Mouse (Mus musculus) megakaryocyte, embryonic 14.5 days (primary cell): ENCODE results near the gene Irak3. TPM values are rescaled to one million over a fixed set of nuclear protein-coding genes. Genes with fewer than 3 reads are reported as not detected.

Experiments used
- H3K27me3 ChIP-seq: replicated peaks from 2 replicates; pipeline ENCODE3; 2012; ENCODE audit warnings: inconsistent platforms
- H3K36me3 ChIP-seq: replicated peaks from 2 replicates; pipeline ENCODE3; 2012; ENCODE audit warnings: low read length, inconsistent platforms, mixed read lengths
- H3K4me1 ChIP-seq: 2 replicates; pipeline ENCODE4 v1.6.1; 2012; ENCODE audit warnings: inconsistent platforms
- H3K4me3 ChIP-seq: replicated peaks from 2 replicates; pipeline ENCODE3; 2012; ENCODE audit warnings: moderate library complexity, mild to moderate bottlenecking, inconsistent platforms
- H3K9me3 ChIP-seq: 2 replicates; pipeline ENCODE4 v1.6.1; 2012; ENCODE audit warnings: inconsistent platforms
- FLI1 ChIP-seq: IDR thresholded peaks from 2 replicates; pipeline ENCODE4 v1.6.1; 2012; ENCODE audit warnings: low read length, inconsistent platforms, mixed read lengths
- GATA1 ChIP-seq: IDR thresholded peaks from 3 replicates; pipeline ENCODE4 v1.6.1; 2012; ENCODE audit warnings: mixed read lengths, low read length, inconsistent platforms, borderline replicate concordance
- polyA plus RNA-seq: library from polyadenylated mRNA; stranded (reverse); fragments of >175 nt; gene quantifications from 2 replicates; pipeline ENCODE4 v1.2.3, GENCODE M21; 2012; ENCODE audit warnings: low replicate concordance; ENCODE audit not compliant: insufficient read depth

Irak3 gene
- polyA plus RNA-seq, 1 experiment, result 4.9 TPM

DNA sequence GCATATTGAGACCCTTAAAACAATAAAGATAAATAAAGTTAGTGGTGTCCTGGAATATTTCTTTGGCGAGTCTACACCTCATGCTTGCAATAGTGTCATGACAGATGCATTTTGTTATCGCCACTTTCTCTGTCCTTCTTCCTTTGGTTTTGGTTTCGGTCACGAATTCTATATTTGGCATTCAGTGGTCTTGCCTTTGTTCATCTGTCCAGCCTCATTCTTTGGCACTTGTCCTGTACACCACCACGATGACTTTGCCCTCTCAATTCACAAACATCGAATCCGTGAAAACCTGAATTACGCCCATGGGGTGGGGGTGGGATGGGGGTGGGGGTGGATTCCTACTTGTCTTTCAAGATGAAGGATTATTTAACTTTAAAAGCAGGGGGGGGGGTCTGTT is 6.1 kb upstream of the Irak3 start:
- H3K9me3 ChIP-seq, result peaks cover 5% of the 10 kb centered on the region
- no peaks in the 10 kb centered on the region for H3K27me3 ChIP-seq
- no peak for TF ChIP-seq FLI1
- peak; percentile 60; the same call in 1 of the 3 replicates for TF ChIP-seq GATA1
- peaks cover 52% of the 10 kb centered on the region for H3K4me1 ChIP-seq
- H3K4me3 ChIP-seq, result peak overlapping the region; percentile 100
- peaks cover 48% of the 10 kb centered on the region for H3K36me3 ChIP-seq

DNA sequence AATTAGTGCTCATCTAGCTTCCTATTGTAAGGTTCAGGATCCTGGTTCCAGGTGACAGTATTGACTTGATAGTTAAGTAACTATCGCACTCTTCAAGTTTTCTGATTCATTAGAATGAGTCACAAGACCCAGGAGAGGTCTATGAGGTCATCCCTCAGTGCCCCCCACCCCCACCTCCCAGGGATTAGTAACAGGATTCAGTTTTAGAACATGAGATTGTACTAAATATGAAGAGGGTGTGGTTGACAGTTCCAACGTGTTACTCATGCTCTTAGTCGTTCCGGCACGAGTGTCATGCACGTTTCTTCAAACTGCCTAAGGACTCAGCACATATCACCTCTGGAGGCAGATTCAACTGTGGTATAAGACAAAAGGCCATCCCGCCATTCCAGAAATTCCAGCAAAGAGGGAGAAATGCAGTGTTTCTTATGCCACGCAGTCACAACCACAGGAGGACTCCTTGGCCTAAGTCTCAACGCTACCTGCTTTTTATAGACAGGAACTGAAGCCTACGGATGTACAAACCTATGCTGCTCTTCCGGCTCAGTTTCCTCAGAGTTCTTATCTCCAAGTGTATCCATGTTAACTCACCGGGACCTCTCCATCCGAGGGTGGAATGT is 2.8 kb upstream of the Irak3 start:
- TF ChIP-seq GATA1, result no peak
- TF ChIP-seq FLI1, result no peak
- Histone ChIP-seq H3K27me3 (no peaks in the 10 kb centered on the region), H3K4me1 (peaks cover 42% of the 10 kb centered on the region), H3K36me3 (peaks cover 28% of the 10 kb centered on the region), H3K9me3 (no peaks in the 10 kb centered on the region; the same call in 1 of the 2 replicates), H3K4me3 (no peak overlapping the region)

DNA sequence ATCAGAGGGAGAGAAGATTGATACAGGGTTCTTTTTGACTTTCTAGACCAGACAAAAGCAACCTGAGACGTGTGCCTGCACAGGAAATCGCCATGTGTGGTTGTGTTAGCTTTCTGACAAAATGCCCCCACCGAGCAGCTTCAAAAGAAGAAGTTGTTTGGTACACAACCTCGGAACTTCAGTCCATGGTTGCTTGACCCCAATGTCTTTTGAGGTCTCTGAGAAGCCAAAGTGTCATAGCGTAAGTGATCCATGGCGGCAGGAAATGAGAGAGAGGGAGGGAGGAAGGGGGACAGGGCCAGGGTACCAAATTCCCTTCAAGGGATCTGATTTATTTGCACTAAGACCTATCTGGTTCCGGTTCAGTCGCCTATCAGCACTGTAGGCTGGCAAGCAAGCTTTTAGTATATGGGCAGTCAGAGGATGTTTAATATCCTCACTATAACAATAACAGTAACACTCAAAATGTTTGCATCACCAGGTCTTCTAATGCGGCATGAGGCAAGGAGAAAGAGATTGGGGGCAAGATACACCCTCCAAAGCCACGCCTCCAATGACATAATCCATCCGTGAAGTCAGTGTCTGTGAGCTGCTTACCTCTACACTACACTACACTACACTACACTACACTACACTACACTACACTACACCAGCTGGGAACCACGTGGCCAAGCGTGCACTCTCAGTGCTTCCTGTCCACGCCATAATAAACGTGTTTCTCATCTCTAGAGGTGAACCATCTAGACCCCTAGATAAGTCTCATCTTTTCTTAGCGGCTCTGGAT is 729 bp upstream of the Irak3 start:
- Histone ChIP-seq H3K36me3 (peaks cover 29% of the 10 kb centered on the region), H3K9me3 (no peaks in the 10 kb centered on the region; the same call in 1 of the 2 replicates), H3K4me3 (peak overlapping the region; percentile 92), H3K4me1 (peaks cover 44% of the 10 kb centered on the region), H3K27me3 (no peaks in the 10 kb centered on the region)
- TF ChIP-seq FLI1 (no peak), GATA1 (no peak)

DNA sequence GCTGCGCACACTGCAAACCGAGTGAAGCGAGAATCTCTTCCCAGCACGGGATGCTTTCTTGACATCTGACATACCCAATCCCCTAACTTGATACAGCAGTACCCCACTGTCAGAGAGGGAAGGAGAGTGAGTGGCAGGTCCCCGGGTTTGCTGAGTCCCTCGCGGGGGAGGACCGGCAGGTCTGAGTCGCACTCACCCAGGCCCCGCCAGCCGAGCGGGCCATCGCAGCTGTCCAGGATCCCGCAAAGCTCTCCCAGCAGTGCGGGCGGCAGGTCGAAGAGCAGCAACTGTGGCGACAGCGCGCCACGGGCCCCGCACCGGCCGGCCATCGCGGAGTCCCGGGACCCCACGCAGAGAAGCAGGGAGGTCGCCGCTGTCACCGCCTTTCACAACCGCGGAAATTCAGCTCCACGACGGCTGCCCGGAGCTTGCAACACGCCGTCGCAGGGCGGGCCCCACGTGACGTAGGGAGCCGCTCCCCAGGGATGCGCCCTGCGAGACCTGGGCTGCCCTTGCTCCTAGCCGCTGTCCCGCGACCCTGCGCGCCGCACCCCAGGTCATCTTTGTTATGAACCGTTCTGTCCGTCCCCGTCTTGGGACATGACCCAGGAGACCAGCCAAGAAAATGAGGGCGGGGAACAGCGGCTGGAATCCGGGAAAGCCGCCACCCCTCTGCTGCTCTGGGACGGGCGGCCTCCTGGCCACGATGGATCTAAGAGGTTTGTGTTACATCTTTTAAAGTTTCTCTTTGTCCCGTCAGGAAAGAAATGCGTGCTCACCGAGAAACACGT is 604 bp downstream of the Irak3 start, which contains the start of gene Tmbim4:
TSS of gene Tmbim4 (plus strand) at position 460 of the 791 bp plus-strand sequence.
- H3K27me3 ChIP-seq, result no peaks in the 10 kb centered on the region
- peaks cover 32% of the 10 kb centered on the region for H3K36me3 ChIP-seq
- peak within 1 kb of the TSS; percentile 92 for H3K4me3 ChIP-seq
- H3K4me1 ChIP-seq, result peaks cover 39% of the 10 kb centered on the region
- no peaks in the 10 kb centered on the region; the same call in 1 of the 2 replicates for H3K9me3 ChIP-seq
- TF ChIP-seq GATA1 (no peak), FLI1 (no peak)

DNA sequence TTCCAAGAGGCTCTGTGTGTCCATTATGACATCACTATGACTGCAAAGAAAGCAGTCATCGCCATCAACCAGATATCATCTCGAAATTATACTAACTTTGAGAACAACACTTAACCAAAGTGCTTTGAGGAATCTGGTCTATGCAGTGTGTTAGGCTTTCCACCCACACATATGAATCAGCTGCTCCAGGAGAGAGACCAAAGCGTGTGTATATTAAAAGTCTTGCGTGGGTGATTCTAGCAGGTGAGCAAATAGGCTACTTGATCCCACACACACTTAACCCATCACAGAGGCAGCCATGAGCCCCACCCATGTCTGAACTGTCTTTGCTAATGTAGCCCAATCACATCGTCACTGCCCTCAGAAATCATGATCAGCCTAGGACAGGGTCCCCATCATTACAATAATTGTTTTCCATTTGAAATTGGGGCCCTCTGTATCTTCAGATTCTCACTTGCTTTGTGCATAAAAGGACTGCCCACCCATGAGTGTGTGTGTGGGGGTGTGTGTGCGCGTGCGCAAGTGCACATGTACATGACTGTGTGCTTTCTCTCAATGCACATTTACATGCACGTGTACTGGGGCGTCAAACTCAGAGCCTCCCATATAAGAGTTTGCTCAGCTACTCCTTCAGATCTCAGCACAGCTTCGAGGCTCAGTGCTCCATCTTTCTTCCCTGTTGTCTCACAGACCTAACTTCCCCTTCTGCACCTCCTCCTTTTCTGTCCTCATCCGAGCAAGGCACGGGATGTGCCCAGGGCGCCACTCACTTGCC is 4.7 kb downstream of the Irak3 start:
- Histone ChIP-seq H3K27me3 (no peaks in the 10 kb centered on the region), H3K36me3 (peaks cover 18% of the 10 kb centered on the region), H3K4me1 (peaks cover 46% of the 10 kb centered on the region), H3K4me3 (no peak overlapping the region), H3K9me3 (no peaks in the 10 kb centered on the region)
- TF ChIP-seq GATA1, result no peak
- no peak for TF ChIP-seq FLI1

DNA sequence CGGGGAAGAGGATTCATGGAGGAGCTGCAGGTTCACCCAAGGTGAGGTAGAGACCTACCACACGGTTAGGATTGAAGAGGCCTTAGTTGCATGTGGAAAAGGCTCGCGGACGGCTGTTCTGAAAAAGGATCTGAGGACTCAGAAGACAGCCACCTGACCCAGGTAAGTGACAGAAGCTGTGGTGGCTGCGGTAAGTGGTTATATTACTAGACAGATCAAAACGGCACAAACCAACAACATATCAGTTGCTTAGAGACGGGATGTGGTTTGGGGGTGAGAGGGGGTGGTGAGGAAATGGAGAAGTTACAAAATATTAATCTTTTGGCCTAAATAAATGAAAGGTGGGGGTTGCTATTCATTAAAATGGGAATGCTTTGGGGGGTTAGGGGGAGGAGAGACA is 8.7 kb downstream of the Irak3 start:
- no peaks in the 10 kb centered on the region for H3K27me3 ChIP-seq
- no peak overlapping the region for H3K4me3 ChIP-seq
- no peak for TF ChIP-seq FLI1
- no peak for TF ChIP-seq GATA1
- no peaks in the 10 kb centered on the region for H3K9me3 ChIP-seq
- peaks cover 26% of the 10 kb centered on the region for H3K36me3 ChIP-seq
- H3K4me1 ChIP-seq, result peaks cover 63% of the 10 kb centered on the region

DNA sequence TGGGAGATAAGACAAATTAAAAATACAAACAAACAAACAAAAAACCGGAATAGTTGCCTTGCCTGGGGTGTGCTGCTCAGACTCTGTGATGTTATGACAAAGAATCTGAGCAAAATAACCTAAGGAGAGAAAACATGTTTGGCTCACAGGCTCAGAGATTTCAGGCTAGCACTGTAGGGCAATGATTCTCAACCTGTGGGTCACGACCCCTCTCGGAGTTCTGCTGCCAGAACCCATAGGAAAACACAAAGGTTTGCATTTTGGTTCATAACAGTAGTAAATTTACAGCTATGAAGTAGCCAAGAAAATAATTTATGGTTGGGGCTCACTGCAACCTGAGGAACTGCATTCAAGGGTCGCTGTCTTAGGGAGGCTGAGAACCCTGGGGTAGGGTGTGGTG is 9.7 kb downstream of the Irak3 start:
- no peak for TF ChIP-seq FLI1
- no peak for TF ChIP-seq GATA1
- peaks cover 63% of the 10 kb centered on the region for H3K4me1 ChIP-seq
- H3K4me3 ChIP-seq, result no peak overlapping the region
- H3K36me3 ChIP-seq, result peaks cover 22% of the 10 kb centered on the region
- H3K27me3 ChIP-seq, result no peaks in the 10 kb centered on the region
- no peaks in the 10 kb centered on the region for H3K9me3 ChIP-seq

DNA sequence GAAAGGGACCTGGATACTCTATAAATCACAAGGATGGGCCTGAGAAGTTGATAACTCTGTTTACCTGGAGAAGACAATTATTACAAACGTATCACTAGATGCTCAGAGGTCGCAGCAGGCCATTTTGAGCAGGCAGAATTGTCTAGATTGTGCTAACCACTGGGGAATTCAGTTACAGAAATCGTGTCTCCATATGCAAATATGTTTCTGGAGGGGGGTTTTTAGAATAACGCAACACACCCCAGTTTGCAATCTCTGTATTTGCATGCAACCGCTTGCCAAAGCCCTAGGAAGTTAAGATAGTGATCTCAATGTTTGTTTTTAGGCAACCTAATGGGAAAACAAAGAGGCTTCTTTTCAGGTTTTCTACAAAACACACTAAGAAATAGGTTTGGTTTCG is 10.8 kb downstream of the Irak3 start:
- peaks cover 66% of the 10 kb centered on the region for H3K4me1 ChIP-seq
- H3K9me3 ChIP-seq, result no peaks in the 10 kb centered on the region
- no peaks in the 10 kb centered on the region for H3K27me3 ChIP-seq
- TF ChIP-seq GATA1 (no peak), FLI1 (no peak)
- peaks cover 22% of the 10 kb centered on the region for H3K36me3 ChIP-seq
- H3K4me3 ChIP-seq, result no peak overlapping the region

DNA sequence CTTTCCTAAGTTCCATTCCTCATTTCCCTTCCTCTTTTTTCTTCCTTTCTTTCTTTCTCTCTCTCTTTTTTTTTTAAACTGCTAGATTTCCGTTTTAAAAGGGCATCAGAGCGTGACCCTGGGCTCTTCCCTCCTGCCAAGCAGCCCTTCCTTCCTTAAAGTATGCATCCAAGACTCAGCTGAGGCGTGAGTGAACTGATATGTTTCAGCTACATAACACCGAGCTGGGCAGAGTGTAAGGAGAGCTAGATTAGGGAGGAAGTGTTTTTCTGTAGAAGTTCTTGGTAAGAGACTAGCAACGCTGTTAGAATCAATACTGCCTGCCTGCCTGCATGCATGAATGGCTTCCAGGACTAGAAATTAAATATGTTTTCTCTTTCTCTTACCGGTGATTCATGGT is 12.1 kb downstream of the Irak3 start:
- Histone ChIP-seq H3K9me3 (no peaks in the 10 kb centered on the region), H3K4me3 (peak overlapping the region; percentile 87)

More for the DNA sequence above, 12.1 kb downstream of the Irak3 start:
- peaks cover 71% of the 10 kb centered on the region for H3K4me1 ChIP-seq
- TF ChIP-seq FLI1 (no peak), GATA1 (no peak)
- H3K36me3 ChIP-seq, result peaks cover 22% of the 10 kb centered on the region
- H3K27me3 ChIP-seq, result no peaks in the 10 kb centered on the region
